21 mouse cellular contexts compared by ENCODE assay signal in genomic region chr2:69924943-69925342, GRCm38 (mm10). TPM values are rescaled to one million over a fixed set of nuclear protein-coding genes. Genes with fewer than 3 reads are reported as not detected.
DNase-seq lines count a peak whose midpoint lies in the region; ATAC-seq and TF ChIP-seq lines count a peak whose summit lies in the region.
"Had no signal": no experiment of that assay in that cellular context is flagged by ENCODE, and none has a peak within 500 bp of the region (broad histone marks: within the 10 kb centered on the region; RNA-seq: fewer than 3 reads in every experiment).

No protein-coding gene starts in this region.

- peak; percentile 11 for DNase-seq in c-Kit-negative CD71-positive TER-119-positive erythroid progenitor cells, embryonic 14.5 days (ENCODE audit: low read depth, low spot score)
- peak; percentile 58 for DNase-seq in liver, embryonic 13.5 days
- DNase-seq in cerebellum, adult 9-10 months: no peak
- DNase-seq: adrenal gland, postnatal 36 days; cerebellum, adult 2 months; gastrocnemius, postnatal 36 days; kidney, adult 18-20 months; lung, adult 18-20 months; lung, postnatal 10 days; right cerebral cortex, postnatal 14 days; thymus, adult 2 months had no signal

- H3K9me3 ChIP-seq in liver, embryonic 13.5 days (replicated peaks): no peaks in the 10 kb centered on the region
- H3K9me3 ChIP-seq: forebrain, embryonic 12.5 days; hindbrain, embryonic 10.5 days; midbrain, embryonic 13.5 days; neural tube, embryonic 12.5 days had no signal

- TF ChIP-seq POLR2A in embryonic fibroblast, embryonic 13.5 days (IDR thresholded peaks at IDR 0.05; ENCODE audit: low read depth, low read length): no peak

- H3K4me3 ChIP-seq in embryonic fibroblast, embryonic 13.5 days (ENCODE audit: insufficient read depth, low read length): no peak overlapping the region
- no peak overlapping the region for H3K4me3 ChIP-seq in liver, embryonic 13.5 days (replicated peaks)
- H3K4me3 ChIP-seq: forebrain, embryonic 12.5 days; hindbrain, embryonic 10.5 days; midbrain, embryonic 13.5 days; neural tube, embryonic 12.5 days had no signal

- H3K4me2 ChIP-seq in liver, embryonic 13.5 days: peak overlapping the region; percentile 25
- H3K4me2 ChIP-seq: forebrain, embryonic 12.5 days; midbrain, embryonic 13.5 days; neural tube, embryonic 12.5 days had no signal

- peaks cover 7% of the 10 kb centered on the region; the same call in 1 of the 2 replicates for H3K4me1 ChIP-seq in embryonic fibroblast, embryonic 13.5 days (ENCODE audit: control insufficient read depth, insufficient read depth, low read length)
- H3K4me1 ChIP-seq in liver, embryonic 13.5 days (replicated peaks): peaks cover 14% of the 10 kb centered on the region
- H3K4me1 ChIP-seq: forebrain, embryonic 12.5 days; hindbrain, embryonic 10.5 days; midbrain, embryonic 13.5 days; neural tube, embryonic 12.5 days had no signal

- H3K27me3 ChIP-seq in liver, embryonic 13.5 days: no peaks in the 10 kb centered on the region
- H3K27me3 ChIP-seq: forebrain, embryonic 12.5 days; midbrain, embryonic 13.5 days; neural tube, embryonic 12.5 days had no signal

- H3K36me3 ChIP-seq in liver, embryonic 13.5 days: peaks cover 28% of the 10 kb centered on the region

- H3K9ac ChIP-seq in liver, embryonic 13.5 days: 0 out of 2 replicates have a peak overlapping the region, but pooled peaks have one; percentile 37
- H3K9ac ChIP-seq: forebrain, embryonic 12.5 days; midbrain, embryonic 13.5 days; neural tube, embryonic 12.5 days had no signal

- no peak for TF ChIP-seq CTCF in embryonic fibroblast, embryonic 13.5 days (IDR thresholded peaks at IDR 0.05; ENCODE audit: borderline replicate concordance, insufficient read depth, low read length)

- 23% methylated on average over 3 of the region's 3 CpGs for WGBS in liver, embryonic 13.5 days (ENCODE audit: insufficient replicate concordance)

- peak overlapping the region; percentile 68; the same call in 1 of the 2 replicates for H3K27ac ChIP-seq in embryonic fibroblast, embryonic 13.5 days (ENCODE audit: insufficient read depth, low read length)
- peak overlapping the region; percentile 43; the same call in 1 of the 2 replicates for H3K27ac ChIP-seq in liver, embryonic 13.5 days
- H3K27ac ChIP-seq: forebrain, embryonic 12.5 days; hindbrain, embryonic 10.5 days; kidney, postnatal 0 days; neural tube, embryonic 12.5 days; stomach, postnatal 0 days had no signal

- peak; percentile 99 for ATAC-seq in liver, embryonic 13.5 days (ENCODE audit: low read depth)
- peak; percentile 97 for ATAC-seq in megakaryocyte-erythroid progenitor cell, adult 5-6 weeks (replicated peaks; ENCODE audit: low FRiP score, low TSS enrichment, poor library complexity, severe bottlenecking)
- no peak for ATAC-seq in monocyte, adult 5-6 weeks (replicated peaks; ENCODE audit: insufficient number of reproducible peaks, low FRiP score, low TSS enrichment, poor library complexity, severe bottlenecking)
- no peak for ATAC-seq in inflammation-experienced regulatory T-cells, adult 6 months
- ATAC-seq: midbrain, embryonic 13.5 days had no signal

RNA-seq across cellular contexts. Expression of gene Ubr3, which starts 27.9 kb away (rescaled TPM):
- 50.7 and 52.7 TPM in 2 replicates for polyA plus RNA-seq in embryonic fibroblast, embryonic 13.5 days (2011; ENCODE audit: insufficient read length, low read depth, missing spikeins)
- 5.1 and 6.0 TPM in 2 replicates for polyA plus RNA-seq in liver, embryonic 13.5 days (2015; fragmentation: Nextera tagmentation; extraction: Ambion mirVana)
- total RNA-seq in megakaryocyte-erythroid progenitor cell, adult 5-6 weeks (2014; fragmentation: Nextera tagmentation): 31.5 and 37.1 TPM in 2 replicates
- 39.3 and 67.1 TPM in 2 replicates for total RNA-seq in megakaryocyte-erythroid progenitor cell, adult 5-6 weeks (2017)
- total RNA-seq in monocyte, adult 5-6 weeks (2017): 45.1 to 118 TPM (median 111 TPM) in 3 replicates
- 10 to 100 TPM; 13.4 to 19.8 (median 13.7) TPM for polyA plus RNA-seq in inflammation-experienced regulatory T-cells, adult 6 months (2017; shearing (Covaris generic))

RNA-seq across cellular contexts. Expression of gene Mettl5, which starts 39.5 kb away (rescaled TPM):
- 14.4 and 17.0 TPM in 2 replicates for polyA plus RNA-seq in embryonic fibroblast, embryonic 13.5 days (2011; ENCODE audit: insufficient read length, low read depth, missing spikeins)
- 40.8 and 42.1 TPM in 2 replicates for polyA plus RNA-seq in liver, embryonic 13.5 days (2015; fragmentation: Nextera tagmentation; extraction: Ambion mirVana)
- total RNA-seq in megakaryocyte-erythroid progenitor cell, adult 5-6 weeks (2014; fragmentation: Nextera tagmentation): 27.3 and 60.1 TPM in 2 replicates
- total RNA-seq in megakaryocyte-erythroid progenitor cell, adult 5-6 weeks (2017): 43.5 and 86.1 TPM in 2 replicates
- 11.0 to 31.6 TPM (median 23.8 TPM) in 3 replicates for total RNA-seq in monocyte, adult 5-6 weeks (2017)
- polyA plus RNA-seq in inflammation-experienced regulatory T-cells, adult 6 months (2017; shearing (Covaris generic)): 10 to 100 TPM; 63.9 to 71.4 (median 69.6) TPM

Comparison
In these comparisons a context has a peak if more than half of its experiments do, and no peak if none do; other contexts are left out.
1. ATAC-seq: peak in liver, embryonic 13.5 days (single experiment) and megakaryocyte-erythroid progenitor cell, adult 5-6 weeks (single experiment); none in monocyte, adult 5-6 weeks (single experiment) and inflammation-experienced regulatory T-cells, adult 6 months (single experiment).